Mouse (Mus musculus) intestine, postnatal 0 days (tissue): ENCODE measurements around the gene Kcnc1. TPM values are rescaled to one million over a fixed set of nuclear protein-coding genes. Genes with fewer than 3 reads are reported as not detected.

ENCODE experiments used
- ATAC-seq: fragments of 200-750 bp; cut with Nextera tagmentation; 2 replicates; pipeline ENCODE4 v1.8.0; 2017; ENCODE audit warnings: mild to moderate bottlenecking, moderate TSS enrichment, moderate library complexity
- H3K27ac ChIP-seq: fragments of 300-500 bp; sonication (generic); 2 replicates; pipeline ENCODE4 v1.5.1; 2014; ENCODE audit warnings: mild to moderate bottlenecking, low read depth, low read length, moderate library complexity
- H3K27me3 ChIP-seq: fragments of 300-500 bp; sonication (generic); replicated peaks from 2 replicates; pipeline ENCODE4 v1.6.1; 2014; ENCODE audit warnings: low read length, mixed read lengths; ENCODE audit not compliant: control insufficient read depth, insufficient read depth
- H3K36me3 ChIP-seq: fragments of 300-500 bp; sonication (generic); 2 replicates; pipeline ENCODE4 v1.6.1; 2014; ENCODE audit warnings: mild to moderate bottlenecking, moderate library complexity; ENCODE audit not compliant: control insufficient read depth, insufficient read depth
- H3K4me1 ChIP-seq: fragments of 300-500 bp; sonication (generic); replicated peaks from 2 replicates; pipeline ENCODE4 v1.6.1; 2014; ENCODE audit warnings: antibody characterized with exemption, low read length, mixed read lengths; ENCODE audit not compliant: control insufficient read depth, insufficient read depth
- H3K4me2 ChIP-seq: fragments of 300-500 bp; sonication (generic); replicated peaks from 2 replicates; pipeline ENCODE4 v1.6.1; 2014; ENCODE audit warnings: low read depth, mild to moderate bottlenecking, moderate library complexity
- H3K4me3 ChIP-seq: fragments of 300-500 bp; sonication (generic); 2 replicates; pipeline ENCODE4 v1.5.1; 2014; ENCODE audit warnings: low read depth, low read length
- H3K9ac ChIP-seq: fragments of 300-500 bp; sonication (generic); 2 replicates; pipeline ENCODE4 v1.6.1; 2014; ENCODE audit warnings: mild to moderate bottlenecking, low read depth, low read length
- H3K9me3 ChIP-seq: fragments of 300-500 bp; sonication (generic); 2 replicates; pipeline ENCODE4 v1.6.1; 2016; ENCODE audit warnings: mixed run types; ENCODE audit not compliant: control insufficient read depth
- CTCF ChIP-seq: sonication (generic); IDR thresholded peaks from 2 replicates; pipeline ENCODE4 v1.5.1; 2016; ENCODE audit warnings: low read depth, mild to moderate bottlenecking, control low read depth, antibody characterized with exemption, moderate library complexity
- WGBS: fragments of 180-500 bp; shearing (Covaris S2); extraction: QIAGEN DNeasy Blood & Tissue Kit; methylation state at CpG from one replicate; pipeline ENCODE4 v1.1.7; 2014; 5-methylcytosine and 5-hydroxymethylcytosine counted together
- polyA plus RNA-seq: library from polyadenylated mRNA; unstranded; fragments of >200 nt; fragmentation: Nextera tagmentation; extraction: Ambion mirVana; gene quantifications from 2 replicates; pipeline ENCODE4 v1.2.1, GENCODE M21; 2015

Kcnc1 gene
- polyA plus RNA-seq: 0.39 and 0.72 TPM in 2 replicates

- Histone ChIP-seq H3K9me3 (no peaks in the 10 kb centered on the region), H3K27ac (no peak within 1 kb of the TSS), H3K27me3 (peaks cover 61% of the 10 kb centered on the region), H3K4me2 (peak within 1 kb of the TSS; percentile 75), H3K36me3 (no peaks in the 10 kb centered on the region), H3K4me3 (peak within 1 kb of the TSS; percentile 40), H3K4me1 (no peaks in the 10 kb centered on the region), H3K9ac (no peak within 1 kb of the TSS)
- under 1% methylated on average over 56 of the region's 93 CpGs for WGBS
- 0 out of 2 replicates have a peak, but pooled peaks have one; percentile 2 for TF ChIP-seq CTCF
- ATAC-seq: peak; percentile 65
These were observed at the start of gene Kcnc1 for GRCm38 (mm10) chr7:46396231-46396927. TSS of gene Kcnc1 (plus strand) at chr7:46396497.

- H3K9me3 ChIP-seq: no peaks in the 10 kb centered on the region
- H3K27me3 ChIP-seq: peaks cover 22% of the 10 kb centered on the region; the same call in 1 of the 2 replicates
- no peak overlapping the region for H3K27ac ChIP-seq
- no peaks in the 10 kb centered on the region for H3K36me3 ChIP-seq
- no peak overlapping the region for H3K4me2 ChIP-seq
- no peak overlapping the region for H3K9ac ChIP-seq
- TF ChIP-seq CTCF: no peak
- no peak overlapping the region for H3K4me3 ChIP-seq
- WGBS: 44% methylated on average over 4 of the region's 4 CpGs
- no peaks in the 10 kb centered on the region for H3K4me1 ChIP-seq
- ATAC-seq: no peak
These were observed 48.6 kb upstream of the Kcnc1 start for GRCm38 (mm10) chr7:46347692-46348091.

- Histone ChIP-seq H3K4me1 (no peaks in the 10 kb centered on the region), H3K27me3 (peaks cover 22% of the 10 kb centered on the region; the same call in 1 of the 2 replicates), H3K9me3 (no peaks in the 10 kb centered on the region), H3K9ac (no peak overlapping the region), H3K4me2 (no peak overlapping the region), H3K36me3 (no peaks in the 10 kb centered on the region), H3K27ac (no peak overlapping the region), H3K4me3 (no peak overlapping the region)
- 9% methylated on average over 35 of the region's 36 CpGs for WGBS
- ATAC-seq: no peak
- no peak for TF ChIP-seq CTCF
These were observed 47.5 kb upstream of the Kcnc1 start for GRCm38 (mm10) chr7:46348813-46349212.

- no peak overlapping the region for H3K9ac ChIP-seq
- no peak for ATAC-seq
- H3K9me3 ChIP-seq: no peaks in the 10 kb centered on the region
- H3K27me3 ChIP-seq: peaks cover 22% of the 10 kb centered on the region; the same call in 1 of the 2 replicates
- no peak overlapping the region for H3K4me2 ChIP-seq
- no peak overlapping the region for H3K27ac ChIP-seq
- no peaks in the 10 kb centered on the region for H3K4me1 ChIP-seq
- no peaks in the 10 kb centered on the region for H3K36me3 ChIP-seq
- H3K4me3 ChIP-seq: no peak overlapping the region
- no peak for TF ChIP-seq CTCF
- WGBS: 47% methylated on average over 9 of the region's 9 CpGs
These were observed 46.1 kb upstream of the Kcnc1 start for GRCm38 (mm10) chr7:46350119-46350702.

GRCm38 (mm10) chr7:46352748-46353147, 43.5 kb upstream of the Kcnc1 start:
- no peaks in the 10 kb centered on the region for H3K9me3 ChIP-seq
- no peaks in the 10 kb centered on the region for H3K4me1 ChIP-seq
- WGBS: 57% methylated on average over 2 of the region's 2 CpGs
- no peak overlapping the region for H3K27ac ChIP-seq
- no peak for TF ChIP-seq CTCF
- peaks cover 18% of the 10 kb centered on the region; the same call in 1 of the 2 replicates for H3K27me3 ChIP-seq
- no peak overlapping the region for H3K4me2 ChIP-seq
- H3K4me3 ChIP-seq: no peak overlapping the region
- no peak overlapping the region for H3K9ac ChIP-seq
- no peaks in the 10 kb centered on the region for H3K36me3 ChIP-seq
- no peak for ATAC-seq

- Histone ChIP-seq H3K9me3 (no peaks in the 10 kb centered on the region), H3K4me3 (no peak overlapping the region), H3K4me1 (no peaks in the 10 kb centered on the region), H3K27me3 (peaks cover 17% of the 10 kb centered on the region; the same call in 1 of the 2 replicates), H3K9ac (no peak overlapping the region), H3K36me3 (no peaks in the 10 kb centered on the region), H3K27ac (no peak overlapping the region), H3K4me2 (no peak overlapping the region)
- TF ChIP-seq CTCF: no peak
- ATAC-seq: no peak
- WGBS: 52% methylated on average over 8 of the region's 8 CpGs
These were observed 43.1 kb upstream of the Kcnc1 start for GRCm38 (mm10) chr7:46353216-46353615.
